Mouse (Mus musculus) liver, embryonic 13.5 days (tissue): ENCODE measurements around the gene Tm4sf4. TPM values are rescaled to one million over a fixed set of nuclear protein-coding genes. Genes with fewer than 3 reads are reported as not detected.

ENCODE experiments used
- ATAC-seq: fragments of 200-750 bp; cut with Nextera tagmentation; 2 replicates; pipeline ENCODE4 v1.8.0; 2017; ENCODE audit warnings: low read depth, mild to moderate bottlenecking, moderate number of reproducible peaks, moderate library complexity
- DNase-seq: peaks from one replicate; pipeline ENCODE4 v3.0.0; 2022
- H3K27ac ChIP-seq: fragments of 300-500 bp; sonication (generic); 2 replicates; pipeline ENCODE4 v1.5.1; 2015; ENCODE audit warnings: moderate library complexity, mild to moderate bottlenecking, inconsistent platforms
- H3K27me3 ChIP-seq: fragments of 300-500 bp; sonication (generic); 2 replicates; pipeline ENCODE4 v1.6.1; 2015; ENCODE audit warnings: mild to moderate bottlenecking, inconsistent platforms
- H3K36me3 ChIP-seq: fragments of 300-500 bp; sonication (generic); 2 replicates; pipeline ENCODE4 v1.6.1; 2015; ENCODE audit warnings: mild to moderate bottlenecking, inconsistent platforms
- H3K4me1 ChIP-seq: fragments of 300-500 bp; sonication (generic); replicated peaks from 2 replicates; pipeline ENCODE4 v1.6.1; 2015; ENCODE audit warnings: inconsistent platforms
- H3K4me2 ChIP-seq: fragments of 300-500 bp; sonication (generic); 2 replicates; pipeline ENCODE4 v1.6.1; 2015; ENCODE audit warnings: inconsistent platforms, mild to moderate bottlenecking, moderate library complexity
- H3K4me3 ChIP-seq: fragments of 300-500 bp; sonication (generic); replicated peaks from 2 replicates; pipeline ENCODE4 v1.5.1; 2015; ENCODE audit warnings: mild to moderate bottlenecking, inconsistent platforms
- H3K9ac ChIP-seq: fragments of 300-500 bp; sonication (generic); 2 replicates; pipeline ENCODE4 v1.6.1; 2015; ENCODE audit warnings: mild to moderate bottlenecking, inconsistent platforms
- H3K9me3 ChIP-seq: fragments of 300-500 bp; sonication (generic); replicated peaks from 2 replicates; pipeline ENCODE4 v1.6.1; 2016; ENCODE audit warnings: inconsistent platforms
- WGBS: fragments of 180-500 bp; shearing (Covaris S2); methylation state at CpG from one replicate; pipeline ENCODE4 v1.1.7; 2015; ENCODE audit not compliant: insufficient replicate concordance; 5-methylcytosine and 5-hydroxymethylcytosine counted together
- polyA plus RNA-seq: library from polyadenylated mRNA; unstranded; fragments of >200 nt; fragmentation: Nextera tagmentation; extraction: Ambion mirVana; gene quantifications from 2 replicates; pipeline ENCODE4 v1.2.1, GENCODE M21; 2015

The Tm4sf4 gene
- polyA plus RNA-seq, 1 experiment from 2014 or later = 27.9 TPM

DNA sequence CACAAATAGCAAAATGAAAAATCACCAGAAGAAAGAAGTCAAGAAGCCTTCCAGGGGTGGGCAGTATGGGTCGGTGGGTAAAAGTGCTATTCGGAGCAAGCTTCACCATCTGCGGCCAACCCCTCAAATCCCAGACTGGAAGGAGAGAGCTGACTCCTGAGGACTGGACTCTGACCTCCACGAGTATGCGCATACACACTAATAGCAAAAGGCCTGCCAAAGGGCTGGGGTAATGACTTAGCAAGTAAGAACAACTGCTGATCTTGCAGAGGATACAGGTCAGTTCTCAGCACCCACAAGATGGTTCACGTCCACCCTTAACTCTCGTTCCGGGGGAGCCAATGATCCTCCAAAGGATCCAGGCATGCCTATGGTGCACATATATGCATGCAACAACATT, 49.3 kb downstream of the Tm4sf4 start:
- Histone ChIP-seq H3K27ac (no peak overlapping the region), H3K27me3 (no peaks in the 10 kb centered on the region), H3K36me3 (no peaks in the 10 kb centered on the region), H3K4me1 (peaks cover 8% of the 10 kb centered on the region; the same call in 1 of the 2 replicates), H3K4me3 (no peak overlapping the region), H3K9ac (no peak overlapping the region), H3K4me2 (no peak overlapping the region), H3K9me3 (no peaks in the 10 kb centered on the region)
- DNase-seq (no peak), ATAC-seq (no peak)
- WGBS = 72% methylated on average over 8 of the region's 8 CpGs

DNA sequence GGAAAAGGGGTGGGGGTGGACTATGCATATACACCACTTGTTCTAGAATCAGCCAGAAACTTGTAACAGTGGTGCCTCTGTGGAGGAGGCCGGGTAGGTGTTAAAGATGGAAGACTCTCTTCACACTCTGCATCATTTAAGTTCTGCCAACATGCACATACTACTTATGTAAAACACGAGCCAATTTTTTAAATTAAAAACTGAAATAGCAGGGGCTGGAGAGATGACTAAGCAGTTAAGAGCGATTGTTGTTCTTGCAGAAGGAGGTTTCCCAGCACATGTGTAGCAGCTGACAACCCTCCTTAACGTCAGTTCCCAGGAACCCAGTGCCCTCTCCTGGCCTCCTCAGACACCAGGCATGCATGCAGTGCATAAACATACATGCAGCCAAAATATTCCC, 55.5 kb downstream of the Tm4sf4 start:
- Histone ChIP-seq H3K9ac (no peak overlapping the region), H3K27ac (no peak overlapping the region), H3K27me3 (no peaks in the 10 kb centered on the region), H3K9me3 (no peaks in the 10 kb centered on the region), H3K36me3 (no peaks in the 10 kb centered on the region), H3K4me1 (no peaks in the 10 kb centered on the region), H3K4me3 (no peak overlapping the region), H3K4me2 (no peak overlapping the region)
- WGBS = 44% methylated on average over 4 of the region's 4 CpGs
- DNase-seq (no peak), ATAC-seq (no peak)

DNA sequence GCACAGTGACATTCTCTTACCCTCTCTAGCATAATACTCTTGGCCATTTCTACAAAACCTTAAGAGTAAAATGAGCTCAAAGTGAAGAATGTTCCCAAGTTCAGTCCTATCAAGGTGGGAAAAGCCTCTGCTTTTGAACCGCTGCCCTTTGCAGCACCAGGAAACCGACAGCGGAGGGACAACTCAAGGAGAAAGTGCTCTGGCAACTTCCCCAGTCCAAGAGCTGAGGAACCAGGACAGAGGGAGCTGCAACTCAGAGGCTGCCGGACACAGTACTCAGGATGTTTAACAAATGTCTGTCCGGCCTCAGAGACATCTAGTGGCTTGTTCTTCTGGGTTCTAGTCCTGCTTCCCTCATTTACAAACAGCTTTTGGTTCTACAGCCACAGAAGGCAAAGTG, 56.9 kb downstream of the Tm4sf4 start:
- WGBS = 74% methylated on average over 5 of the region's 5 CpGs
- no peak overlapping the region for H3K9ac ChIP-seq
- H3K4me2 ChIP-seq = no peak overlapping the region
- H3K9me3 ChIP-seq = no peaks in the 10 kb centered on the region
- no peaks in the 10 kb centered on the region for H3K27me3 ChIP-seq
- ATAC-seq (no peak), DNase-seq (no peak)
- H3K4me1 ChIP-seq = no peaks in the 10 kb centered on the region
- no peaks in the 10 kb centered on the region for H3K36me3 ChIP-seq
- H3K4me3 ChIP-seq = no peak overlapping the region
- no peak overlapping the region for H3K27ac ChIP-seq

DNA sequence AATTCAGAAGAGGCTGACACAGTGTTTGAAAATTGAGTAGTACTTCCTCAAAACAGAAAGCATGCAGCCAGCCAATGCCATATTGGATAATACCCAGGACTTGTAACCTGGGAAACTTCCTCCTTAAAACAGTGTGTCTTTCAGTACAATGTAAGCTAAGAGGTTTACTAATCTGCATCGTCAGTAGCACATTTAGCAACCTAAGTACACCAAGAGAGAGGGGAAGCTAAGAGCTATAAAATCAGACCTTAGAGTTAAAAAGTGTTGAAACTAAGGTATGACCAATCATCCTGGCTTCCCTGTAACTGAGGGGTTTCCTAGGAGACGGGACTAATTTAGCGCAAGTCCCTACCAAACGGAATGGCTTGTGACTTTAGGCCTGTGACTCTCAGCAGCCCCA, 61.0 kb downstream of the Tm4sf4 start:
- Histone ChIP-seq H3K36me3 (no peaks in the 10 kb centered on the region), H3K4me3 (no peak overlapping the region), H3K27me3 (no peaks in the 10 kb centered on the region), H3K9me3 (no peaks in the 10 kb centered on the region), H3K27ac (no peak overlapping the region), H3K9ac (no peak overlapping the region), H3K4me1 (no peaks in the 10 kb centered on the region), H3K4me2 (no peak overlapping the region)
- DNase-seq (no peak), ATAC-seq (no peak)
- WGBS = 69% methylated on average over 4 of the region's 4 CpGs

DNA sequence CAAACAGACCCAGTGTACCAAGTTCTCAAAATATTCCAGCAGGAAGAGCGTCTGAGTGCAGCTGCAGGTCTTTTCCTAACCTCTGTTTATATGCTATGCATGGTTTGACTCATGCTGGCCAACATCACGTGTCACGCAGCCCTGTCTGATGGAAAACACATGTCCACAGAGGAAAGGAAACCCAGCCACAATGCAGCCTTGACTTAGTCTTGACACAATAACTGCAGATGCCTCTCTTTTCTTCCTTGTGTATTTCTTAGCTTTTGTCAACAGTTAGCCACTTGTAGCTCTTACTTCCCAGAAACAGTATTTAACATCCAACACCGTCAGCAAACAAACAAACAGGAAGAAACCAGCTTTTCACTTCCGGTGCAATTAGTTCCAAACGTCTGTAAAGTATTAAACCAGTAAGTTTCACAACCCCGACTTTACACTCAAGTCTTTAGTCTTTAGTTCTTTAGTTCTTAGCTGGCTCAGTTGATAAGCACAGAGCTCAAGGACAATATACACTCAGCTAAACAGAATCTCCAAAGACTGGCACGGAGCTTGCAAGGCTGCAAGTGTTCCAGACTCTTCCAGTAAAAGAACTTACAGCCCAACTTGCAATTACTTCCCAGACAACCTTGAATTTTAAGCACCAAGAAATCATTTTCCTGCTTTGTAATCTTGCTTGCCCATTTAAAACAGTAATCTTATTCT, 62.5 kb downstream of the Tm4sf4 start:
- DNase-seq = no peak
- H3K27ac ChIP-seq = no peak overlapping the region
- H3K4me2 ChIP-seq = no peak overlapping the region
- no peaks in the 10 kb centered on the region for H3K36me3 ChIP-seq
- no peaks in the 10 kb centered on the region for H3K27me3 ChIP-seq
- H3K9me3 ChIP-seq = no peaks in the 10 kb centered on the region
- no peak overlapping the region for H3K9ac ChIP-seq
- ATAC-seq = no peak
- WGBS = 47% methylated on average over 8 of the region's 8 CpGs
- H3K4me1 ChIP-seq = no peaks in the 10 kb centered on the region
- H3K4me3 ChIP-seq = no peak overlapping the region

Other genes with a start within 250 kb of the Tm4sf4 start
- 11.8 and 12.3 TPM in 2 replicates for gene Tm4sf1, start 123.3 kb upstream of the Tm4sf4 start, polyA plus RNA-seq
- 1.5 TPM in 2 replicates for gene Wwtr1, start 150.6 kb downstream of the Tm4sf4 start, polyA plus RNA-seq
- 44.5 and 50.9 TPM in 2 replicates for gene Commd2, start 226.4 kb downstream of the Tm4sf4 start, polyA plus RNA-seq